Mouse (Mus musculus): ENCODE data around the gene Npl. TPM values are rescaled to one million over a fixed set of nuclear protein-coding genes. Genes with fewer than 3 reads are reported as not detected.
"Not testable (repeated sequence)": the region's sequence is repeated elsewhere in the genome, so short reads cannot be mapped to it uniquely, and the experiment has no call there.

The Npl gene
- total and polyA plus RNA-seq, 3 experiments, result 0.43 to 2.1 (median 1.5) TPM

- Histone ChIP-seq H3K9ac (ENCODE audit: low read depth, low read length) (no peak overlapping the region), H3K27ac (no peak overlapping the region), H3K36me3 (ENCODE audit: control insufficient read depth, insufficient read depth, low read length) (peaks cover 1% of the 10 kb centered on the region; the same call in 1 of the 2 replicates), H3K4me1 (ENCODE audit: control insufficient read depth, insufficient read depth, low read length) (peaks cover 3% of the 10 kb centered on the region), H3K4me3 (no peak overlapping the region), H3K79me2 (replicated peaks; ENCODE audit: control insufficient read depth, insufficient read depth, low read length) (peaks cover 6% of the 10 kb centered on the region), H3K27me3 (ENCODE audit: control insufficient read depth, insufficient read depth, low read length) (no peaks in the 10 kb centered on the region)
- 91% methylated on average over 2 of the region's 2 CpGs for WGBS
- intact Hi-C loops (cut with DNase I), result no loop called here
- no peak for DNase-seq
- TF ChIP-seq POLR2A (IDR thresholded peaks at IDR 0.05; ENCODE audit: insufficient read depth, low read depth, low read length) (no peak), CTCF (IDR thresholded peaks at IDR 0.05) (no peak), EP300 (IDR thresholded peaks at IDR 0.05; ENCODE audit: insufficient read depth, low read depth, low read length) (no peak)
Observed at GRCm38 (mm10) chr1:153491345-153491744, 58.5 kb downstream of the Npl start.

GRCm38 (mm10) chr1:153489963-153490362 lies 59.9 kb downstream of the Npl start:
- no peaks in the 10 kb centered on the region for H3K27me3 ChIP-seq (ENCODE audit: control insufficient read depth, insufficient read depth, low read length)
- H3K4me1 ChIP-seq (ENCODE audit: control insufficient read depth, insufficient read depth, low read length), result peaks cover 4% of the 10 kb centered on the region
- intact Hi-C loops (cut with DNase I), result loop anchor here (5.0 kb wide), 1 partner anchor 252 kb away; the partner anchor contains the start of gene Rgs16
- H3K36me3 ChIP-seq (ENCODE audit: control insufficient read depth, insufficient read depth, low read length), result peaks cover 7% of the 10 kb centered on the region
- TF ChIP-seq CTCF (IDR thresholded peaks at IDR 0.05), result no peak
- TF ChIP-seq EP300 (IDR thresholded peaks at IDR 0.05; ENCODE audit: insufficient read depth, low read depth, low read length), result no peak
- TF ChIP-seq POLR2A (IDR thresholded peaks at IDR 0.05; ENCODE audit: insufficient read depth, low read depth, low read length), result no peak
- peaks cover 6% of the 10 kb centered on the region for H3K79me2 ChIP-seq (replicated peaks; ENCODE audit: control insufficient read depth, insufficient read depth, low read length)
- H3K9ac ChIP-seq (ENCODE audit: low read depth, low read length), result no peak overlapping the region
- WGBS, result 83% methylated on average over 4 of the region's 4 CpGs
- no peak for DNase-seq
- H3K27ac ChIP-seq, result no peak overlapping the region
- no peak overlapping the region for H3K4me3 ChIP-seq

GRCm38 (mm10) chr1:153489540-153489939 lies 60.3 kb downstream of the Npl start:
- Histone ChIP-seq H3K27me3 (ENCODE audit: control insufficient read depth, insufficient read depth, low read length) (no peaks in the 10 kb centered on the region), H3K27ac (no peak overlapping the region), H3K4me3 (no peak overlapping the region), H3K36me3 (ENCODE audit: control insufficient read depth, insufficient read depth, low read length) (peaks cover 11% of the 10 kb centered on the region), H3K79me2 (replicated peaks; ENCODE audit: control insufficient read depth, insufficient read depth, low read length) (peaks cover 6% of the 10 kb centered on the region), H3K9ac (ENCODE audit: low read depth, low read length) (no peak overlapping the region), H3K4me1 (ENCODE audit: control insufficient read depth, insufficient read depth, low read length) (peaks cover 4% of the 10 kb centered on the region)
- no peak for TF ChIP-seq CTCF (IDR thresholded peaks at IDR 0.05)
- TF ChIP-seq POLR2A (IDR thresholded peaks at IDR 0.05; ENCODE audit: insufficient read depth, low read depth, low read length), result no peak
- TF ChIP-seq EP300 (IDR thresholded peaks at IDR 0.05; ENCODE audit: insufficient read depth, low read depth, low read length), result no peak
- intact Hi-C loops (cut with DNase I), result loop anchor here (5.0 kb wide), 1 partner anchor 253 kb away; the partner anchor contains the start of gene Rgs16
- no peak for DNase-seq
- 26% methylated on average over 2 of the region's 2 CpGs for WGBS

- peak; percentile 42 for TF ChIP-seq CTCF (IDR thresholded peaks at IDR 0.05)
- TF ChIP-seq EP300 (IDR thresholded peaks at IDR 0.05; ENCODE audit: insufficient read depth, low read depth, low read length), result no peak
- Histone ChIP-seq H3K27ac (no peak overlapping the region), H3K4me3 (no peak overlapping the region), H3K27me3 (ENCODE audit: control insufficient read depth, insufficient read depth, low read length) (no peaks in the 10 kb centered on the region), H3K36me3 (ENCODE audit: control insufficient read depth, insufficient read depth, low read length) (peaks cover 11% of the 10 kb centered on the region), H3K4me1 (ENCODE audit: control insufficient read depth, insufficient read depth, low read length) (peaks cover 4% of the 10 kb centered on the region), H3K79me2 (replicated peaks; ENCODE audit: control insufficient read depth, insufficient read depth, low read length) (peaks cover 6% of the 10 kb centered on the region), H3K9ac (ENCODE audit: low read depth, low read length) (no peak overlapping the region)
- DNase-seq, result peak; percentile 44 to 68
- intact Hi-C loops (cut with DNase I), result loop anchor here (5.0 kb wide), 1 partner anchor 253 kb away; the partner anchor contains the start of gene Rgs16
- WGBS, result 40% methylated on average over 7 of the region's 7 CpGs
Observed at GRCm38 (mm10) chr1:153489132-153489531, 60.7 kb downstream of the Npl start.

- under 1% methylated on average over 35 of the region's 35 CpGs for WGBS
- Histone ChIP-seq H3K36me3 (ENCODE audit: control insufficient read depth, insufficient read depth, low read length) (peaks cover 17% of the 10 kb centered on the region), H3K4me1 (ENCODE audit: control insufficient read depth, insufficient read depth, low read length) (peaks cover 4% of the 10 kb centered on the region), H3K27me3 (ENCODE audit: control insufficient read depth, insufficient read depth, low read length) (no peaks in the 10 kb centered on the region), H3K27ac (peak within 1 kb of the TSS; percentile 92), H3K9ac (ENCODE audit: low read depth, low read length) (peak within 1 kb of the TSS; percentile 83), H3K79me2 (replicated peaks; ENCODE audit: control insufficient read depth, insufficient read depth, low read length) (peaks cover 9% of the 10 kb centered on the region), H3K4me3 (peak within 1 kb of the TSS; percentile 90)
- intact Hi-C loops (cut with DNase I), result loop anchor here (5.0 kb wide), 1 partner anchor 255 kb away; the partner anchor contains the start of gene Rgs16
- no peak for TF ChIP-seq CTCF (IDR thresholded peaks at IDR 0.05)
- no peak; the same call in 1 of the 2 replicates for TF ChIP-seq EP300 (IDR thresholded peaks at IDR 0.05; ENCODE audit: insufficient read depth, low read depth, low read length)
- peak; percentile 99 for TF ChIP-seq POLR2A (IDR thresholded peaks at IDR 0.05; ENCODE audit: insufficient read depth, low read depth, low read length)
- peak; percentile 98 to 100 for DNase-seq
Observed at GRCm38 (mm10) chr1:153487500-153487879, 62.4 kb downstream of the Npl start, which contains the start of gene Dhx9. Dhx9 (minus strand) TSS chr1:153487660.

- WGBS, result under 1% methylated on average over 64 of the region's 64 CpGs
- Histone ChIP-seq H3K36me3 (ENCODE audit: control insufficient read depth, insufficient read depth, low read length) (peaks cover 17% of the 10 kb centered on the region), H3K27ac (peak overlapping the region; percentile 92), H3K4me3 (peak overlapping the region; percentile 90), H3K4me1 (ENCODE audit: control insufficient read depth, insufficient read depth, low read length) (peaks cover 4% of the 10 kb centered on the region), H3K9ac (ENCODE audit: low read depth, low read length) (peak overlapping the region; percentile 83), H3K27me3 (ENCODE audit: control insufficient read depth, insufficient read depth, low read length) (no peaks in the 10 kb centered on the region), H3K79me2 (replicated peaks; ENCODE audit: control insufficient read depth, insufficient read depth, low read length) (peaks cover 9% of the 10 kb centered on the region)
- DNase-seq, result peak; percentile 62 to 64
- TF ChIP-seq EP300 (IDR thresholded peaks at IDR 0.05; ENCODE audit: insufficient read depth, low read depth, low read length) (no peak), CTCF (IDR thresholded peaks at IDR 0.05) (no peak), POLR2A (IDR thresholded peaks at IDR 0.05; ENCODE audit: insufficient read depth, low read depth, low read length) (no peak)
- intact Hi-C loops (cut with DNase I), result loop anchor here (5.0 kb wide), 1 partner anchor 255 kb away; the partner anchor contains the start of gene Rgs16
Observed at GRCm38 (mm10) chr1:153486767-153487499, 62.9 kb downstream of the Npl start.

GRCm38 (mm10) chr1:153486120-153486519 lies 63.7 kb downstream of the Npl start:
- H3K79me2 ChIP-seq (replicated peaks; ENCODE audit: control insufficient read depth, insufficient read depth, low read length); H3K9ac ChIP-seq (ENCODE audit: low read depth, low read length); H3K27ac ChIP-seq; H3K27me3 ChIP-seq (ENCODE audit: control insufficient read depth, insufficient read depth, low read length); DNase-seq; H3K4me1 ChIP-seq (ENCODE audit: control insufficient read depth, insufficient read depth, low read length): not testable (repeated sequence)
- Histone ChIP-seq H3K36me3 (ENCODE audit: control insufficient read depth, insufficient read depth, low read length) (peaks cover 17% of the 10 kb centered on the region), H3K4me3 (peak overlapping the region; percentile 90)
- WGBS, result 16% methylated on average over 6 of the region's 6 CpGs
- intact Hi-C loops (cut with DNase I), result loop anchor here (5.0 kb wide), 1 partner anchor 256 kb away; the partner anchor contains the start of gene Rgs16
